Mouse (Mus musculus) midbrain, embryonic 14.5 days (tissue): ENCODE data around the gene Fam241a. TPM values are rescaled to one million over a fixed set of nuclear protein-coding genes. Genes with fewer than 3 reads are reported as not detected.

ENCODE experiments used
- ATAC-seq: fragments of 200-750 bp; cut with Nextera tagmentation; 2 replicates; pipeline ENCODE4 v1.8.0; 2017; ENCODE audit warnings: moderate number of reproducible peaks, moderate library complexity; ENCODE audit not compliant: low FRiP score, low TSS enrichment
- DNase-seq: peaks from one replicate; pipeline ENCODE4 v3.0.0-alpha.2; 2015
- H3K27ac ChIP-seq: fragments of 300-500 bp; sonication (generic); replicated peaks from 2 replicates; pipeline ENCODE4 v1.5.1; 2014; ENCODE audit warnings: mild to moderate bottlenecking, low read depth, low read length, moderate library complexity
- H3K27me3 ChIP-seq: fragments of 300-500 bp; sonication (generic); 2 replicates; pipeline ENCODE4 v1.6.1; 2014; ENCODE audit warnings: low read length, control low read depth, mixed read lengths; ENCODE audit not compliant: control insufficient read depth, insufficient read depth
- H3K36me3 ChIP-seq: fragments of 300-500 bp; sonication (generic); 2 replicates; pipeline ENCODE4 v1.6.1; 2014; ENCODE audit warnings: low read length, control low read depth; ENCODE audit not compliant: control insufficient read depth, insufficient read depth
- H3K4me1 ChIP-seq: fragments of 300-500 bp; sonication (generic); 2 replicates; pipeline ENCODE4 v1.6.1; 2014; ENCODE audit warnings: mild to moderate bottlenecking, antibody characterized with exemption, low read length, control low read depth; ENCODE audit not compliant: control insufficient read depth, insufficient read depth
- H3K4me2 ChIP-seq: fragments of 300-500 bp; sonication (generic); 2 replicates; pipeline ENCODE4 v1.6.1; 2014; ENCODE audit warnings: mild to moderate bottlenecking, low read length, moderate library complexity
- H3K4me3 ChIP-seq: fragments of 300-500 bp; sonication (generic); replicated peaks from 2 replicates; pipeline ENCODE4 v1.5.1; 2014; ENCODE audit warnings: low read depth, low read length
- H3K9ac ChIP-seq: fragments of 300-500 bp; sonication (generic); replicated peaks from 2 replicates; pipeline ENCODE4 v1.6.1; 2014; ENCODE audit warnings: mild to moderate bottlenecking, low read length, moderate library complexity
- H3K9me3 ChIP-seq: fragments of 300-500 bp; sonication (generic); 2 replicates; pipeline ENCODE4 v1.6.1; 2016; ENCODE audit warnings: low read length, control low read depth, mixed read lengths; ENCODE audit not compliant: control insufficient read depth
- WGBS: fragments of 180-500 bp; shearing (Covaris S2); extraction: QIAGEN DNeasy Blood & Tissue Kit; methylation state at CpG from one replicate; pipeline ENCODE4 v1.1.7; 2014; 5-methylcytosine and 5-hydroxymethylcytosine counted together
- polyA plus RNA-seq: library from polyadenylated mRNA; unstranded; fragments of >200 nt; fragmentation: Nextera tagmentation; extraction: Ambion mirVana; gene quantifications from 2 replicates; pipeline ENCODE4 v1.2.1, GENCODE M21; 2014

Fam241a gene
- polyA plus RNA-seq, 1 experiment from 2014 or later: 9.6 TPM

DNA sequence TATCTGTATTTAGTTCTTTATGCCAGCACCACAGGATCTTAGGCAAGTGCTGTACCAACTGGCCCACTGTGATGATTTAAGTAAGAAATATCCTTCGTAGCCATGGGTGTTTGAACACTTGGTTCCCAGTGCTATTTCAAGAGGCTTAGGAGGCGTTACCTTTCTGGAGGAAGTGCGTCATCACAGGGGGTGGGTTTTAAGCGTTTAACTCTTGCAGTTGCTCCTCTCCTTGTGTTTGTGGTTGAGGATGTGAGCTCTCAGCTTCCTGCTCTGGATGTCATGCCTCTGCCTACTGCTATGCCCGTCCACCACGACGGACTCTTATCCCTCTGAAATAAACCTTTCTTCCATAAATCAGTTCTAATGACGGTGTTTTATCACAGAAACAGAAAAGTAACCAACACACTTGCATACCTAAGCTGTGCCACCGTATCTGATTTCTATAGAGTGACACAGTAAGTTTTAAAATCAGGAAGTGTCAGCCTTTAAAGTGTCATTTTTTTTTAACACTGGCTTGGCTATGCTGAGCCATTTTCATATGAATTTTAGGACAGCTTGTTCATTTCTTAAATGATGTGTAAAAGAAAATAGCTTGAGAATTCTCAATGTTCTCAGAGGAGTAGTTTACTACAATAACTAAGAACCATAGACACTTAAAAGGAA is 22.0 kb upstream of the Fam241a start:
- Histone ChIP-seq H3K27ac (no peak overlapping the region), H3K27me3 (no peaks in the 10 kb centered on the region), H3K9ac (no peak overlapping the region), H3K9me3 (no peaks in the 10 kb centered on the region), H3K4me3 (no peak overlapping the region), H3K36me3 (no peaks in the 10 kb centered on the region), H3K4me2 (no peak overlapping the region), H3K4me1 (no peaks in the 10 kb centered on the region)
- DNase-seq (no peak), ATAC-seq (no peak)
- 83% methylated on average over 9 of the region's 9 CpGs for WGBS

DNA sequence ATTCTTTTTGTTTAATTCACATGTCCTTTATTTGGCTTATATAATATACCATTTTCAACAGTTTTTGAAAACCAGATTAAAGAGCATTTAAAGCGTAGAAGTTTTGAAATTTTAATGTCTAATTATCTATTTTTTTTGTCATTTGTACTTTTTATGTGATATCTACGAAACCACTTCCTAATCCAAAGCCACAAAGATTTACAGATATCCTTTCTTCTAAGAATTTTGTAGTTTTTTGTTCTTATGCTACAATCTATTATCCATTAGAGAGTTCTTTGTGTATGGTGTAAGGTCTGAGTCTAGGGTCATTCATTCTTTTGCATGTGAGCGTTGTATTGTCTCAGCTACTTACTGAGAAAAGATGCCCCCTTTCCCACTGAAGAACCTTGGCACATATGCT is 21.4 kb upstream of the Fam241a start:
- whole genome bisulfite sequencing: 87% methylated on average over 3 of the region's 3 CpGs
- ATAC-seq: no peak

DNA sequence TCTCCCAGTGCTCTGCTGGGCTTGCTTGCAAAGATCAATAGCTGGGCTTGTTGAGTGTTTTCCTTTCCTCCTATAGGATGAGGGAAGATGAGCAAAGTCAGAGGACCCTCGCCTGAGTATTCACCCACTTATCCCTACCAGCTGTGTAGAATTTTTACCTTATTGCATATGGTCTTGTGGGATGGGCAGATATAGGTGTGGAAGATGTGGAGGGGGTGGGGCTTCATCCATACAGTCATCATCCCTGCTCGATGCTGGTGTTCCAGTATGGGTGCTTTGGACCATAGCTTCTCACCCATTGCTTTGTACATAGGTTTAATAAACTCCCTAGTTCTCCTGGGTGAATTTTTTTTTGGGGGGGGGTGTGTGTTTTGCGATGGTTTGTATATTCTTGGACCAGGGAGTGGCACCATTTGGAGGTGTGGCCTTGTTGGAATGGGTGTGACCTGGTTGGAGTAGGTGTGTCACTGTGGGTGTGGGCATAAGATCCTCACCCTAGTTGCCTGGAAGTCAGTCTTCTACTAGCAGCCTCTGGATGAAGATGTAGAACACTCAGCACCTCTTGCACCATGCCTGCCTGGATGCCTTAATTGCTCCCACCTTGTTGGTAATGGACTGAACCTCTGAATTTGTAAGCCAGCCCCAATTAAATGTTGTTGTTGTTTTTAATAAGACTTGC is 19.7 kb upstream of the Fam241a start:
- H3K4me2 ChIP-seq: no peak overlapping the region
- H3K27ac ChIP-seq: no peak overlapping the region
- no peak for ATAC-seq
- WGBS: 84% methylated on average over 3 of the region's 3 CpGs
- H3K9ac ChIP-seq: no peak overlapping the region
- H3K36me3 ChIP-seq: no peaks in the 10 kb centered on the region
- no peaks in the 10 kb centered on the region for H3K27me3 ChIP-seq
- H3K9me3 ChIP-seq: no peaks in the 10 kb centered on the region
- H3K4me1 ChIP-seq: no peaks in the 10 kb centered on the region
- no peak overlapping the region for H3K4me3 ChIP-seq
- DNase-seq: no peak

More for the DNA sequence above, 21.4 kb upstream of the Fam241a start:
- H3K4me1 ChIP-seq: no peaks in the 10 kb centered on the region
- H3K27ac ChIP-seq: no peak overlapping the region
- DNase-seq: no peak
- no peaks in the 10 kb centered on the region for H3K36me3 ChIP-seq
- H3K9ac ChIP-seq: no peak overlapping the region
- no peak overlapping the region for H3K4me3 ChIP-seq
- no peaks in the 10 kb centered on the region for H3K9me3 ChIP-seq
- no peaks in the 10 kb centered on the region for H3K27me3 ChIP-seq
- H3K4me2 ChIP-seq: no peak overlapping the region

DNA sequence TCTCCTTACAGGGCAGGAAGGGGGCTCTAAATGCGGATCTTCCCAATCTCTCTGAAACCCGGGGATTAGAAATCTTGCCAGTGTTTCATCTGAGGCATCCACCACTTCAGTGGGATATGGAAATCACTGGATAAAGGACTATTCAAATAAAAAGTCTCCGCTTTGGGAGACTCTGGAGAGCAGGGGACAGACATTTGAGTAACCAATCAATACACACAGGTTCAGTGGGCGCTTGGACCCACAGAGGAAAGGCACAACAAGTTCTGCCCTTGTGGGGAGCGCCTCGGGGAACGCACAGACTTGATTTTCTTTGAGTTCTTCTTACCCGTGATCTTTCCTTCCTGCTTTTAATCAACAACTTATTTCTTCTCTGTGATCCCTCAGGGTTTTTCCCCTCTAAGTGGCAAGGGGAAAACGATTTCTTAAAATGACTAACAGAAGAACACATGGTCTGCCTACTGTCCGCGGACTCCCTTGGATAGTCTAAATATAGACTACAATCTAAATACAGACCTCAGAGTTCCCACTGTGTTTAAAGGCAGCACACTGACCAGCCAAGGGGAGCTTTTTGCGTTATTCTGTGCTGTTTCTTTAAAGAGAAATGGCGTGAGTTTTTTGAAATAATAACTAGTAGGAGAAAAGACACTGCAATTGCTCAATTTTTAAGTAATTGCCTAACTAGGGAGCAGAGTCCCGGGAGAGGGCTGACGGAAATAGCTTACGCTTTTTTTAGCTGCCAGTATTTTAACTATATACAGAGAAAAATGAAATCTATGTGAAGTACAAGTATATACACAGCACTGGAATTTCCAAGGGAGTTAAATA is 18.0 kb upstream of the Fam241a start:
- no peaks in the 10 kb centered on the region for H3K4me1 ChIP-seq
- no peak overlapping the region for H3K9ac ChIP-seq
- peak; percentile 25 for DNase-seq
- H3K36me3 ChIP-seq: no peaks in the 10 kb centered on the region
- 0 out of 2 replicates have a peak overlapping the region, but pooled peaks have one; percentile 5 for H3K4me2 ChIP-seq
- WGBS: 57% methylated on average over 16 of the region's 16 CpGs
- no peak overlapping the region for H3K27ac ChIP-seq
- no peak overlapping the region for H3K4me3 ChIP-seq
- H3K9me3 ChIP-seq: no peaks in the 10 kb centered on the region
- no peaks in the 10 kb centered on the region for H3K27me3 ChIP-seq
- ATAC-seq: no peak

DNA sequence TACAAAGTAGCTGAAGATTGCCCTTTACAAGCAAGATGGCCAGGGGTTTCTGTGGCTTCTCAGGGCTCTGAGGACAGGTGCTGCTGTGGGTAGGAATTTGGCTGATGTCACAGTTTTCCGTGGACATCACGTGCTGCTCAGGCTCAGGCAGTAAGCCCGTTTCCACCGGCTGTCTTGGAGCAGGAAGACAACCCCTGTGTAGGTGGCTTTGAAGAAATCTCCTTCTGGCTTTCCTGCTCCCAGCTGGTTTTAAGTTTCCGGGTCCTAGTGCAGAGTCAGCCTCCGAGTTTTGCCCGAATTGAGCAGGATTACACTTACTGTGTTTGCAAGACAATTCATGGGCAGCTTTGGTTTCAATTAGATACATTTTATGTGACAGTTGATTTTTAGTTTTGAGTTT is 13.8 kb upstream of the Fam241a start:
- no peak overlapping the region for H3K27ac ChIP-seq
- no peak overlapping the region for H3K4me2 ChIP-seq
- no peak for DNase-seq
- H3K4me3 ChIP-seq: no peak overlapping the region
- no peaks in the 10 kb centered on the region for H3K27me3 ChIP-seq
- H3K4me1 ChIP-seq: no peaks in the 10 kb centered on the region
- WGBS: 79% methylated on average over 7 of the region's 7 CpGs
- no peaks in the 10 kb centered on the region for H3K36me3 ChIP-seq
- no peak overlapping the region for H3K9ac ChIP-seq
- no peaks in the 10 kb centered on the region for H3K9me3 ChIP-seq
- ATAC-seq: no peak

DNA sequence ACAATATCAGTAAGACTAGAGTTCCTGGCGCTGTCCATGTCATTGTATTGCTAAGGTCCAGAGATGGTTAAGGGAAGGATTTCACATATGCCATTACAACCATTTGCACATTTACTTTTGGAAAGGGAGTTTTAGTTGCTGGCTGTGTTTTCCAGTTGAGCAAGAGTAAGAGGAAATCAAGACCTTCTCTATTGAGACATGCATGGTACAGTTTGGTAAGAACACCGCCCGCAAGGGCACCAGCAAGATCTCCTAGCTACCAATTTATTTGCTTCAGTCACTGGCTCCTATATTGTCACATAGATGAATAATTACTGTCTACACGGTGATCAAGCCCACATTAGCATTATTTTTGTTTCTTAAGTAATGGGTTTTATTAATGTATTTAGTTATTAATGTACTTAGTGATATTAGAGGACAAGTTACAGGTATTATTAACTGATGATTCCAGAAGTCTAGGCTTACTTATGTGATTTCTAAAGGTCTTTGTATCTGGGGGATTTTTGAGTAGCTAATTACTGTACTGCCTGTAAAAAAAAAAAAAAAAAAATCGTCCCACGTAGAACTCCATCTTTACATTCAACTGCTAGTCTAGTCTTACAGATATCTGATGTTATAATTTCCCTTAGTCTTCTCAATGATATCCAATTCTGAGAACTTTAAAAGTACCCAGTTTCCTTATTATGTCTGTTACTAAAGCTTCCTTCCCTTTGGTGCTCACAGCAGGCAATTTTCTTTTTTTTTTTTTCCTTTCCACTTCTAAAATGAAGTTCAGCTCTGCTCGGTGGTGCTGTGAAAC is 944 bp downstream of the Fam241a start:
- Histone ChIP-seq H3K9ac (peak overlapping the region; percentile 66; the same call in 1 of the 2 replicates), H3K4me3 (peak overlapping the region; percentile 71), H3K4me2 (peak overlapping the region; percentile 79), H3K4me1 (no peaks in the 10 kb centered on the region), H3K36me3 (no peaks in the 10 kb centered on the region), H3K27me3 (peaks cover 12% of the 10 kb centered on the region; the same call in 1 of the 2 replicates), H3K27ac (0 out of 2 replicates have a peak overlapping the region, but pooled peaks have one; percentile 26), H3K9me3 (no peaks in the 10 kb centered on the region)
- WGBS: 45% methylated on average over 7 of the region's 7 CpGs
- DNase-seq (no peak), ATAC-seq (no peak)

DNA sequence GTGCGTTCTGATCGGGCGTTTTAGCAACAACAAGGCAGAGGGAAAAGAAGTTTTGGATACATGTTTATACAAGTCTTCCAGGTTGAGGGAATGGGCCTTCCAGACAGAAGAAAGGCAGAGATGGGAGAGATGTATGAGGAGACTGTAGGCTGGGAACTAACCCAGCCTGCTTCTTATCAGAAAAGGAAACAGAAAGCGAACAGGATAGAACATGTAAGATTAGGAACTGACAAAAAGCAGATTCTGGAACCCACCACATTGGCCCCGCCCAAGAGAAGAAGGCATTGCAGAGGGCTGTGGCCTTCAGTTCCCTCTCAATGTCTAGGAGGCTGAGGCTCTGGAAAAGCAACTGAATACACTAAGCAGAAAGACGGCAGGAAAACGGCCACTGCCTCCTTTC is 2.2 kb downstream of the Fam241a start:
- Histone ChIP-seq H3K9me3 (no peaks in the 10 kb centered on the region), H3K27me3 (peaks cover 12% of the 10 kb centered on the region; the same call in 1 of the 2 replicates), H3K36me3 (no peaks in the 10 kb centered on the region), H3K9ac (no peak overlapping the region), H3K4me2 (no peak overlapping the region), H3K27ac (no peak overlapping the region), H3K4me1 (no peaks in the 10 kb centered on the region), H3K4me3 (no peak overlapping the region)
- ATAC-seq: no peak
- WGBS: 86% methylated on average over 7 of the region's 7 CpGs
- no peak for DNase-seq

DNA sequence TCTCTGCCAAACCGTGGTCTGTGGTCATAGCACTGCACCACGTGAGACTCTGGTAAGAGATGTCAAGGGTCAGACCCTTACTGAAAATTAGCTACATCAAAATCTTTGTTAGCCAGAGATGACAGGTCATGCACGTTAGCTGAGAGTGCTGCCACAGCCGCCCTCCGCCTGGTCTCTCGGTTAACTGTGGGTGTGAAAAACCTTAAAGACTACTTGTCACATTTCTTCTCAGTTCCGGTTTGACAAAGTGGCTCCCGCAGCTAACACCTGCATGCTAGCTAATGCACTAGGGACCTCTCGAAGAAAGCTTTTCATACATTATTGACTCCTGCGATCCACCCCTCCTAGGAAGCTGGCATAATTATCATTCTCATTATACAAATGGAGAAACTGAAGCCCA is 4.2 kb downstream of the Fam241a start:
- no peak for ATAC-seq
- 47% methylated on average over 10 of the region's 10 CpGs for WGBS

More for the DNA sequence above, 4.2 kb downstream of the Fam241a start:
- Histone ChIP-seq H3K27me3 (peaks cover 12% of the 10 kb centered on the region; the same call in 1 of the 2 replicates), H3K27ac (no peak overlapping the region), H3K4me1 (no peaks in the 10 kb centered on the region), H3K9me3 (no peaks in the 10 kb centered on the region), H3K4me3 (no peak overlapping the region), H3K4me2 (no peak overlapping the region), H3K36me3 (no peaks in the 10 kb centered on the region), H3K9ac (no peak overlapping the region)
- DNase-seq: no peak
